Mouse (Mus musculus): Measurements from ENCODE around the gene Ssna1. TPM values are rescaled to one million over a fixed set of nuclear protein-coding genes. Genes with fewer than 3 reads are reported as not detected.

Ssna1 gene
- polyA plus RNA-seq, 1 experiment: 75.9 TPM

GRCm38 (mm10) chr2:25252331-25252730 lies 19.9 kb downstream of the Ssna1 start:
- no peak for DNase-seq
- no peak overlapping the region for H3K27ac ChIP-seq (ENCODE audit: insufficient read depth, low read length)
- TF ChIP-seq POLR2A (IDR thresholded peaks at IDR 0.05; ENCODE audit: borderline replicate concordance, insufficient read depth, low read length) (no peak), CTCF (IDR thresholded peaks at IDR 0.05; ENCODE audit: borderline replicate concordance, insufficient read depth, low read depth, low read length) (peak; percentile 45; the same call in 1 of the 2 replicates)
- no peak overlapping the region for H3K4me3 ChIP-seq (replicated peaks; ENCODE audit: insufficient read depth, low read depth, low read length)
- 83% methylated on average over 1 of the region's 1 CpGs for WGBS
- H3K27me3 ChIP-seq (ENCODE audit: control insufficient read depth, insufficient read depth, low read length): no peaks in the 10 kb centered on the region
- H3K4me1 ChIP-seq (ENCODE audit: control insufficient read depth, insufficient read depth, low read length): no peaks in the 10 kb centered on the region; the same call in none of the 2 replicates

DNA sequence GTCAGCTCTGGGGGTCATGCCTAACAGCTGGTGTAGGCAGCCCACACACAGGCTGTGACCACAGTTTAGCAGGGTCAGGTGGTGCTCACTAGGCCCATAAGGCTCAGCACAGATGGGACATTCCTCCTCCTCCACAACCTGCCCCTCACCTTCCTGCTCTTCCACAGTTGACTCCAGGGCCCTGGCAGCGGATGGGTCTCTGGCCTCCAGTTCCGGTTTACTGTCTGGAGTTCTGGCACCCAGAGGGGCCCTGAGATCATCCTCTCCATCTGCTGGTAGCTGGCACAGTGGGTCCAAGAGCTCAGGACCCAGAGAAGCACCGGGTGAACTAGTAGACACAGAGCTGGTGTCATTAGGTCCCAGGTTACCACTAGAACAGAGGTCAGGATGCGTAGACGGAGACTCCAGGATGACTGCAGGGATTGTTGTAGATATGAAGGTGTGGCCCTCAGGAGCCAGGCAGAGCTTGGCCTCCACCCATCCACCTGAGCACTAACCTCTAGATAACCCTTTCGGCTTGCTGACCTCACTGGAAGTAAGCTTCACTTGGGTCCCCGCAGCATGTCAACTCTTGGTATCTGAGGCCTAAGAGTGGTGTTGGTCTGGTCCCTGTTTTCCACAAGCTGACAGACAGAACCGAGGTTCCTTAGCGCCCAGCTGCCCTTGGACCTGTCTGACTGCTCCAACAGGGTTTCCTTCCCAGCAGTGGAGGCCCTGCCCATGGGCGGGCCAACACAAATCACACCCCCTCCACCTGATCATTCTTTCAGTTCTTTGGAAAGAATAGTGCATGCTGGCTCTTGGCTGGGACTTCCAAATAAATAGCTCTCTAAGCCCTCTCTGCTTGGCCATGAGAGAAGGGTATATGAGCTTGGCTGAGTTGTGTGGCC lies 25.8 kb downstream of the Ssna1 start, which contains the start of gene AL732309.1:
Gene AL732309.1 (minus strand): TSS at position 681 of the 890 bp plus-strand sequence.
- Histone ChIP-seq H3K27me3 (ENCODE audit: control insufficient read depth, insufficient read depth, low read length) (no peaks in the 10 kb centered on the region), H3K4me1 (ENCODE audit: control insufficient read depth, insufficient read depth, low read length) (peaks cover 40% of the 10 kb centered on the region), H3K27ac (ENCODE audit: insufficient read depth, low read length) (peak within 1 kb of the TSS; percentile 62), H3K4me3 (replicated peaks; ENCODE audit: insufficient read depth, low read depth, low read length) (no peak within 1 kb of the TSS)
- TF ChIP-seq CTCF (IDR thresholded peaks at IDR 0.05; ENCODE audit: borderline replicate concordance, insufficient read depth, low read depth, low read length) (no peak), POLR2A (IDR thresholded peaks at IDR 0.05; ENCODE audit: borderline replicate concordance, insufficient read depth, low read length) (no peak)
- 48% methylated on average over 10 of the region's 10 CpGs for WGBS
- DNase-seq: peak; percentile 45 to 65

- Histone ChIP-seq H3K27ac (ENCODE audit: insufficient read depth, low read length) (peak overlapping the region; percentile 24; the same call in 1 of the 2 replicates), H3K4me3 (replicated peaks; ENCODE audit: insufficient read depth, low read depth, low read length) (peak overlapping the region; percentile 12), H3K4me1 (ENCODE audit: control insufficient read depth, insufficient read depth, low read length) (peaks cover 49% of the 10 kb centered on the region), H3K27me3 (ENCODE audit: control insufficient read depth, insufficient read depth, low read length) (no peaks in the 10 kb centered on the region)
- WGBS: 73% methylated on average over 4 of the region's 4 CpGs
- no peak for DNase-seq
- TF ChIP-seq POLR2A (IDR thresholded peaks at IDR 0.05; ENCODE audit: borderline replicate concordance, insufficient read depth, low read length) (no peak), CTCF (IDR thresholded peaks at IDR 0.05; ENCODE audit: borderline replicate concordance, insufficient read depth, low read depth, low read length) (no peak)
Measured at GRCm38 (mm10) chr2:25244144-25244543, 28.1 kb downstream of the Ssna1 start.

GRCm38 (mm10) chr2:25243342-25243741 lies 28.9 kb downstream of the Ssna1 start:
- Histone ChIP-seq H3K27me3 (ENCODE audit: control insufficient read depth, insufficient read depth, low read length) (no peaks in the 10 kb centered on the region), H3K27ac (ENCODE audit: insufficient read depth, low read length) (peak overlapping the region; percentile 24), H3K4me3 (replicated peaks; ENCODE audit: insufficient read depth, low read depth, low read length) (peak overlapping the region; percentile 77), H3K4me1 (ENCODE audit: control insufficient read depth, insufficient read depth, low read length) (peaks cover 49% of the 10 kb centered on the region)
- TF ChIP-seq POLR2A (IDR thresholded peaks at IDR 0.05; ENCODE audit: borderline replicate concordance, insufficient read depth, low read length) (no peak), CTCF (IDR thresholded peaks at IDR 0.05; ENCODE audit: borderline replicate concordance, insufficient read depth, low read depth, low read length) (no peak)
- WGBS: 47% methylated on average over 8 of the region's 8 CpGs
- no peak for DNase-seq

DNA sequence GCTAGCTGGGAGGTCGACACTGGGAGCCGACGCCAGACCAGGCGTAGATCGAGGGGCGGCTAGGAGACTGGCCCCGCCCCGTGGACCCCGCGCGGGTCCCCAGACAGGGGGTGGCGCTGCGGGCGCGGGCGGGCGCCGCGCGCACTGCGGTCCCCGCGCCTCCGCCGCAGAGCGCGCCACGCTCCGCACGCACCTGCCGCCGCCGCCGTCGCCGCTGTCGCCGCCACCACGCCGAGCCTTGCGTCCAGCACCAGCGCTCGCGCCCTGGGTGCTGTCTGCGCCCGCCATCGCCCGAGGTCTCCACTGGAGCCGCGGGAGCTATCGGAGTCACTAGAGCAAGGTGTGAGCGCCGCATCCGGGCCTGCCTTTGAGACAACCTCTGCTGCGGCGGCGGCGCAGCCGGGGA lies 30.1 kb downstream of the Ssna1 start, which contains the start of the genes Rnf208 and Cysrt1:
Gene Rnf208 (plus strand): TSS at position 155 of the 406 bp plus-strand sequence.
Gene Cysrt1 (minus strand): TSS at position 352 of the 406 bp plus-strand sequence.
- H3K4me3 ChIP-seq (replicated peaks; ENCODE audit: insufficient read depth, low read depth, low read length): peak within 1 kb of the TSS; percentile 77
- H3K4me1 ChIP-seq (ENCODE audit: control insufficient read depth, insufficient read depth, low read length): peaks cover 48% of the 10 kb centered on the region
- H3K27me3 ChIP-seq (ENCODE audit: control insufficient read depth, insufficient read depth, low read length): no peaks in the 10 kb centered on the region
- peak within 1 kb of the TSS; percentile 80 for H3K27ac ChIP-seq (ENCODE audit: insufficient read depth, low read length)
- peak; percentile 52 for TF ChIP-seq POLR2A (IDR thresholded peaks at IDR 0.05; ENCODE audit: borderline replicate concordance, insufficient read depth, low read length)
- no peak for TF ChIP-seq CTCF (IDR thresholded peaks at IDR 0.05; ENCODE audit: borderline replicate concordance, insufficient read depth, low read depth, low read length)
- WGBS: under 1% methylated on average over 59 of the region's 59 CpGs
- DNase-seq: peak; percentile 57 to 70

GRCm38 (mm10) chr2:25241438-25241775 lies 30.8 kb downstream of the Ssna1 start:
- Histone ChIP-seq H3K4me1 (ENCODE audit: control insufficient read depth, insufficient read depth, low read length) (peaks cover 42% of the 10 kb centered on the region), H3K4me3 (replicated peaks; ENCODE audit: insufficient read depth, low read depth, low read length) (peak overlapping the region; percentile 77), H3K27me3 (ENCODE audit: control insufficient read depth, insufficient read depth, low read length) (no peaks in the 10 kb centered on the region), H3K27ac (ENCODE audit: insufficient read depth, low read length) (peak overlapping the region; percentile 80)
- WGBS: 8% methylated on average over 6 of the region's 6 CpGs
- no peak for DNase-seq
- no peak for TF ChIP-seq CTCF (IDR thresholded peaks at IDR 0.05; ENCODE audit: borderline replicate concordance, insufficient read depth, low read depth, low read length)
- no peak for TF ChIP-seq POLR2A (IDR thresholded peaks at IDR 0.05; ENCODE audit: borderline replicate concordance, insufficient read depth, low read length)

GRCm38 (mm10) chr2:25240723-25241437 lies 31.4 kb downstream of the Ssna1 start:
- TF ChIP-seq CTCF (IDR thresholded peaks at IDR 0.05; ENCODE audit: borderline replicate concordance, insufficient read depth, low read depth, low read length): no peak
- peak; percentile 44; the same call in 1 of the 2 replicates for TF ChIP-seq POLR2A (IDR thresholded peaks at IDR 0.05; ENCODE audit: borderline replicate concordance, insufficient read depth, low read length)
- peak overlapping the region; percentile 77 for H3K4me3 ChIP-seq (replicated peaks; ENCODE audit: insufficient read depth, low read depth, low read length)
- WGBS: 1% methylated on average over 29 of the region's 29 CpGs

More at GRCm38 (mm10) chr2:25240723-25241437, 31.4 kb downstream of the Ssna1 start:
- H3K4me1 ChIP-seq (ENCODE audit: control insufficient read depth, insufficient read depth, low read length): peaks cover 36% of the 10 kb centered on the region
- peak overlapping the region; percentile 80; the same call in 1 of the 2 replicates for H3K27ac ChIP-seq (ENCODE audit: insufficient read depth, low read length)
- DNase-seq: peak; percentile 71 to 81
- H3K27me3 ChIP-seq (ENCODE audit: control insufficient read depth, insufficient read depth, low read length): no peaks in the 10 kb centered on the region

All from cerebellum, adult 2 months (tissue).